Mouse (Mus musculus) intestine, postnatal 0 days (tissue): Measurements from ENCODE around the gene Smim5. TPM values are rescaled to one million over a fixed set of nuclear protein-coding genes. Genes with fewer than 3 reads are reported as not detected.

Source experiments
- ATAC-seq: fragments of 200-750 bp; cut with Nextera tagmentation; 2 replicates; pipeline ENCODE4 v1.8.0; 2017; ENCODE audit warnings: mild to moderate bottlenecking, moderate TSS enrichment, moderate library complexity
- H3K27ac ChIP-seq: fragments of 300-500 bp; sonication (generic); 2 replicates; pipeline ENCODE4 v1.5.1; 2014; ENCODE audit warnings: mild to moderate bottlenecking, low read depth, low read length, moderate library complexity
- H3K27me3 ChIP-seq: fragments of 300-500 bp; sonication (generic); replicated peaks from 2 replicates; pipeline ENCODE4 v1.6.1; 2014; ENCODE audit warnings: low read length, mixed read lengths; ENCODE audit not compliant: control insufficient read depth, insufficient read depth
- H3K36me3 ChIP-seq: fragments of 300-500 bp; sonication (generic); 2 replicates; pipeline ENCODE4 v1.6.1; 2014; ENCODE audit warnings: mild to moderate bottlenecking, moderate library complexity; ENCODE audit not compliant: control insufficient read depth, insufficient read depth
- H3K4me1 ChIP-seq: fragments of 300-500 bp; sonication (generic); replicated peaks from 2 replicates; pipeline ENCODE4 v1.6.1; 2014; ENCODE audit warnings: antibody characterized with exemption, low read length, mixed read lengths; ENCODE audit not compliant: control insufficient read depth, insufficient read depth
- H3K4me2 ChIP-seq: fragments of 300-500 bp; sonication (generic); replicated peaks from 2 replicates; pipeline ENCODE4 v1.6.1; 2014; ENCODE audit warnings: low read depth, mild to moderate bottlenecking, moderate library complexity
- H3K4me3 ChIP-seq: fragments of 300-500 bp; sonication (generic); 2 replicates; pipeline ENCODE4 v1.5.1; 2014; ENCODE audit warnings: low read depth, low read length
- H3K9ac ChIP-seq: fragments of 300-500 bp; sonication (generic); 2 replicates; pipeline ENCODE4 v1.6.1; 2014; ENCODE audit warnings: mild to moderate bottlenecking, low read depth, low read length
- H3K9me3 ChIP-seq: fragments of 300-500 bp; sonication (generic); 2 replicates; pipeline ENCODE4 v1.6.1; 2016; ENCODE audit warnings: mixed run types; ENCODE audit not compliant: control insufficient read depth
- CTCF ChIP-seq: sonication (generic); IDR thresholded peaks from 2 replicates; pipeline ENCODE4 v1.5.1; 2016; ENCODE audit warnings: low read depth, mild to moderate bottlenecking, control low read depth, antibody characterized with exemption, moderate library complexity
- WGBS: fragments of 180-500 bp; shearing (Covaris S2); extraction: QIAGEN DNeasy Blood & Tissue Kit; methylation state at CpG from one replicate; pipeline ENCODE4 v1.1.7; 2014; 5-methylcytosine and 5-hydroxymethylcytosine counted together
- polyA plus RNA-seq: library from polyadenylated mRNA; unstranded; fragments of >200 nt; fragmentation: Nextera tagmentation; extraction: Ambion mirVana; gene quantifications from 2 replicates; pipeline ENCODE4 v1.2.1, GENCODE M21; 2015

Smim5 gene
- polyA plus RNA-seq, 1 experiment from 2014 or later, result 1.9 TPM

DNA sequence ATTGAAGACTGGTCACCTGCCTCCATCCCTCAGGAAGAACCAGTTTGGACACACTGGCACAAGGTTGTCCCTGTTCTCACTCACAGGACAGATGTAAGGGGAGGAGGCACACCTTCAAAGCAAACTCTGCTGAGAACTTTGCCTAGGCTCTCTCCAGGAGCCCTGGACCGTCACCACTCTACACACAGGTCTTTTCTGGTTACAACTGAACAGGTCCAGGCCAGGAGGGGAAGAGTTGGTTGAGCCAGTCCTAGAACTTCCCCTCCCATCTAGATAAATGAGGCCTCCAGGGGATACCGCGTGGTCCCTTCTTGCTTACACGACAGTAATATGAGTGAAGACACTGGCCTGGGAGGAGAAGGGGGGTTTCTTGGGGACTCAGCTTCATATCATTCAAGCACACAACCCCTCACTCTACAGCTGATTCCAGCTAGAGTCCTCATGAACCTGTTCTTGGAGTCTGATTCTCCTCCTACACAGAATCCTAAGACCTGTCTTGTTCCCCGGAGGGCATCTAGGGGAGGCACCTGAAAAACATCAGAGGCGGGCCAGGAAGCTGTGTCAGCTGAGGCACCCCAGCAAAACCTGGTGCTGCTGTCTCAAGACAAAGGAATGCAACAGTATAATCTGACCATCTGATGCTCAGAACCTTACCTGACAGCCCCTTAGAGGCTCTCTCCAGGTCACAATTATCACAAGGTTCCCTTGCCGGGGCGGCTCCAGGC, 4.6 kb downstream of the Smim5 start:
- Histone ChIP-seq H3K4me2 (no peak overlapping the region), H3K9ac (no peak overlapping the region), H3K36me3 (peaks cover 4% of the 10 kb centered on the region; the same call in 1 of the 2 replicates), H3K27me3 (no peaks in the 10 kb centered on the region), H3K4me3 (no peak overlapping the region), H3K9me3 (no peaks in the 10 kb centered on the region), H3K4me1 (peaks cover 20% of the 10 kb centered on the region), H3K27ac (0 out of 2 replicates have a peak overlapping the region, but pooled peaks have one; percentile 60)
- no peak for TF ChIP-seq CTCF
- ATAC-seq, result no peak
- WGBS, result 51% methylated on average over 8 of the region's 8 CpGs

DNA sequence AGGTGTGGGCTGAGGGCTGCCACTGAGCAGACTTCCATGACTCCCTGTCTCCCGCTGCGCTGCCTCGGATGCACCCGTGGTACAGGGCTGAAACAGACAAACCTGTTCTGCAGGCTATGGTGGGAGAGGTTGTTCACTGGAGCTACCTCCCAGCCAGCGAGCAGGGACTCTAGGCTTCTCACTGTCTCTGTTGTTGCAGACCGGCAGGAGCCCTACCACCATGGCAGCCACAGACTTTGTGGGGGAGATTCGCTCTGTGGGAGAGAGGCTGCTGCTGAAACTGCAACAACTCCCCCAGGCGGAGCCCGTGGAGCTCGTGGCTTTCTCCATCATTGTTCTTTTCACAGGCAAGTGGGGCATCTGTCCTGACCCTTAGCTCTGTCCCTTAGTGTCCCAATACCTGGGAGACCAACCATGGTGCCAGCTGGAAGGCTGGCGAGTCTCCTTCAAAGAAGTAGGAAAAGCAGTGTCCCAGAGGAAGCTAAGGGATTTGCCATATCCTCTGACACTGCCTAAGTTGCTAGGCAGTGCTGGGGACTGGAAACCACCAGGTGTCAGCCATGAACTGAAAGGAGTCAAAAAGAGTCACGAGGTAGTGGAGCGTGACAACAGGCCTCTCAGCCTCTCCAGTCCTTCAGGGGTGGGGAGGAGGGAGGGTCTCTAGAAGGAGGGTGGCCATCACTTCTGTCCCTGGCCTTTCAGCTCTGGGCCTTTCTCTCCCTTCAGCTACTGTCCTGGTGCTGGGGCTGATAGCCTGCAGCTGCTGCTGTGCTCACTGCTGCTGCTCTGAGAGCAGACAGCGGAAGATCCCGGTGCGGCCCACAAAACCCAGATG, 5.4 kb downstream of the Smim5 start:
- 49% methylated on average over 16 of the region's 16 CpGs for WGBS
- no peak overlapping the region for H3K4me2 ChIP-seq
- no peak overlapping the region for H3K27ac ChIP-seq
- TF ChIP-seq CTCF, result peak; percentile 46
- peak overlapping the region; percentile 22; the same call in 1 of the 2 replicates for H3K9ac ChIP-seq
- H3K36me3 ChIP-seq, result peaks cover 5% of the 10 kb centered on the region; the same call in 1 of the 2 replicates
- peak; percentile 11; the same call in 1 of the 2 replicates for ATAC-seq
- H3K4me1 ChIP-seq, result peaks cover 15% of the 10 kb centered on the region
- H3K9me3 ChIP-seq, result no peaks in the 10 kb centered on the region
- no peak overlapping the region for H3K4me3 ChIP-seq
- H3K27me3 ChIP-seq, result no peaks in the 10 kb centered on the region

DNA sequence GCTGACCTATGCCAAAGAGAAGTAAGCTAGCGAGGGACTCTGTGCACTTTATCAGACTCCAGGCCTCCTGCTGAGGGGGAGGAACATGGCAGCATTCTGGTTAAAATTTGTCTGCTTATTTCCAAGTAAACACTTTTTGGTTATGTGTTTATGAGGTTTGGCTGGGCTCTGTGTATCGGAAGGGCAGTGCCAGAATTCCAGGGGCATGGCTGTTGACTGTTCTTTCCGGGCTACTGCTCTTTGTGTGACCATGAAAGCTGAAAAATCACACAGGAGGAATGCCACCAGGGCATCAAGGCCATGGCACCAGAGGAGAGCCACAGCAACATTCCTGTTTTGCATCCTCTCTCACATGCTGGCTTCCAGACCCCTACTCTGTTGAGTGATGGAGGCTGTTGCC, 6.3 kb downstream of the Smim5 start:
- peaks cover 11% of the 10 kb centered on the region for H3K4me1 ChIP-seq

GRCm38 (mm10) chr11:115906521-115906920, 6.8 kb downstream of the Smim5 start:
- ATAC-seq, result no peak
- no peak for TF ChIP-seq CTCF
- WGBS, result 88% methylated on average over 5 of the region's 5 CpGs
- no peak overlapping the region for H3K27ac ChIP-seq
- H3K27me3 ChIP-seq, result no peaks in the 10 kb centered on the region
- H3K4me3 ChIP-seq, result no peak overlapping the region
- no peak overlapping the region for H3K9ac ChIP-seq
- peaks cover 11% of the 10 kb centered on the region for H3K4me1 ChIP-seq
- H3K9me3 ChIP-seq, result no peaks in the 10 kb centered on the region
- no peak overlapping the region for H3K4me2 ChIP-seq
- H3K36me3 ChIP-seq, result peaks cover 6% of the 10 kb centered on the region; the same call in 1 of the 2 replicates

More for the DNA sequence above, 6.3 kb downstream of the Smim5 start:
- no peaks in the 10 kb centered on the region for H3K27me3 ChIP-seq
- 83% methylated on average over 3 of the region's 3 CpGs for WGBS
- peaks cover 6% of the 10 kb centered on the region; the same call in 1 of the 2 replicates for H3K36me3 ChIP-seq
- no peak overlapping the region for H3K27ac ChIP-seq
- H3K9me3 ChIP-seq, result no peaks in the 10 kb centered on the region
- no peak for ATAC-seq
- no peak overlapping the region for H3K4me3 ChIP-seq
- H3K9ac ChIP-seq, result no peak overlapping the region
- TF ChIP-seq CTCF, result no peak
- H3K4me2 ChIP-seq, result no peak overlapping the region

- Histone ChIP-seq H3K27ac (peak overlapping the region; percentile 97), H3K36me3 (peaks cover 32% of the 10 kb centered on the region), H3K9me3 (no peaks in the 10 kb centered on the region), H3K4me2 (peak overlapping the region; percentile 51), H3K4me3 (no peak overlapping the region), H3K4me1 (no peaks in the 10 kb centered on the region), H3K27me3 (no peaks in the 10 kb centered on the region), H3K9ac (0 out of 2 replicates have a peak overlapping the region, but pooled peaks have one; percentile 23)
- TF ChIP-seq CTCF, result peak; percentile 26; the same call in 1 of the 2 replicates
- WGBS, result 35% methylated on average over 5 of the region's 5 CpGs
- ATAC-seq, result peak; percentile 92
Measured at GRCm38 (mm10) chr11:115911134-115911561, 11.4 kb downstream of the Smim5 start.
